Mouse (Mus musculus) embryo, embryonic 11.5 days (tissue): ENCODE results near the gene Moxd1.
"Not testable (repeated sequence)": the region's sequence is repeated elsewhere in the genome, so short reads cannot be mapped to it uniquely, and the experiment has no call there.

Experiments
- DNase-seq: peaks from one replicate; pipeline ENCODE4 v3.0.0-alpha.2; 2012; ENCODE audit warnings: low read depth, low spot score

Moxd1 gene

DNA sequence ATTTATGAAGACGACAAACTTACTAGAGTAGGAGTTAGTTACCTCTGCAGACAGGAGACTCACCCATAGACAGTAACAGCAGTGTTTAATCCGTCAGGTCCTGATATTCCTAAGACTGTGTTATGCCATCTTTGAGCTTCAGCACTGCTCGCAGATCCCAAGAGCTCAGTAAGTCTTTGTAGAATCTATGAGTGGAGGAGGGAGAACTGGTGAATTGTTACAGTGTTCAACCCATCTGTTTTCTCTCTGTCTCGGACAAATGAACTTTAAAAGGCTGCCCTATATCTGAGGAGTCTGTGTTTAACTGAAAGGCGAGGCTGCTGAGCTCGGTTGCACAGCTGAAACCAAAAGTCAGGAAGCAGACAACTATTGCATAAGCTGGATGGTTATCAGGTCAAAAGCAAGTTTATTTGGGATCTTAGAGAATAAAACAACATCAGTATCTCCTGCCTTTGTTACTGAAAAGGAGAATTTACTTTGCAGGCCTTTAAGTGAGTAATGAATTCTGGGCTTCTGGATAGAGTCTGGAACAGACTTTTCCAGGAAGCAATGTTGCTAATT, 47.8 kb downstream of the Moxd1 start:
- DNase-seq = no peak

DNA sequence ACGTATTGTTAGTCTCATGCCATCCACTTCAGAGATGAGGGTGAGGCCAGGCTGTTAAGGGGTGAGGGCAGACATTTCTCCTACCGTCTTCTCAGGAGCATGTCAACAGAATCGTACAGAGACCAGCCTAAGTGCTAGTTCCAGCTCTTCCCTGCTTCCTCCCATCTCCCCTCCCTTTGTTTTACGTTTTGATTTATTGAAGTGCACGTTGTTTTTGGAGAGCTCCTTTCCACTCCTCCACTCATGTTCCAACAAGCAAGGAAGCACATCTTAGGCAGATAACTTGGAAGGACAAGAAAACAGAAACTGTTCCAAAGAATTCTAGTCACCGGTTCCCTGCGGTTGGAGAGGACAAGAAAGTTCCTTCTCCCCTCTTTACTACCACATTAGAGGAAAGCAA, 52.9 kb downstream of the Moxd1 start:
- no peak for DNase-seq

DNA sequence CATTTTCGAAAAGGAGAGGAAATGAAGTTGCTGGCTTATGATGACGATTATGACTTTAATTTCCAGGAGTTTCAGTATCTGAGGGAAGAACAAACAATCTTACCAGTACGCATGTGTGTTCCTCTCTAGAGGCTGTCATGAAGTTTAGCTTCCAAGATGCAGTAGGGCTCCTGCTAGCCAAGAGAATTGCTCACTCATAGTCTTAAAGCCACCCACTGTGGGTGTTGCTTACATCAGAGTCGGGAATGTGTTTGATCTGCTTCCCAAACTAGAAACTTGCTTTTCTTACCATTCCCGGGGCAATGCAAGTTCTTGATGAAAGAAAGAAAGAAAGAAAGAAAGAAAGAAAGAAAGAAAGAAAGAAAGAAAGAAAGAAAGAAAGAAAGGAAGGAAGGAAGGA, 59.3 kb downstream of the Moxd1 start:
- no peak for DNase-seq

DNA sequence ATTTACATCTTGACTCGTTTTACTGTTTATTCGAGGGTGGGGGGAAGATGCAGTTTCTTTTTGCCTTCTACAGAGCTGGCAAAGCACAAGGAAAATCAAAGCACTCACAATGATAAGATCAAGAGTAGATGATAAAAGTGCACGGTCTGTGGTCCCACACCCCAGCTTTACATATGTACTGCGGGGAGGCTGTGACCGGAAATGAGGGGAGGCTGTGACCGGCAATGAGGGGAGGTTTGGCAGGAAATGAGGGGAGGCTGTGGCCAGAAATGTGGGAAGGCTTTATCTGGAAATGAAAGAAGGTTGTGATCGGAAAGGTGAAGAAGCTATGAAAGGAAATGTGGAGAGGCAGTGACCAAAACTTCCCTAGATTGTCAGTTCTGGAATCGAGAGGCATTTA, 68.3 kb downstream of the Moxd1 start:
- DNase-seq = no peak

DNA sequence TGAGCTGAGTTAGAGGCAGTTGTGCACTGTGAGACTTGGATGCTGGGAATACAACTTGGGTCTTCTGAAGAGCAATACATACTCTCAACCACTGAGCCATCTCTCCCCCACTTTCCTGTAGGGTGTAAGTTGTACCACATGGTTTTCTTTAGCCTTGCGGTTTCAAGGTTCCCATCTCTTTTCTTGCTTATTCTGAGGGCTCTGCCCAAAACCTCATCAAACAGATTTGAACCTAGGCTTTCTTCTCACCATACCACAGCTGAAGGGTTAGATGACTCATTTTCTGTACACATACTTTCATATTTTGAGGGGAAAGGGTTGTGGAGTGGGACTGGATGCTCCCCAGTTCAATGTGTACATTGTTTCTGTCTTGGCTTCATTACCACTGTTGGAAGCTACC, 69.4 kb downstream of the Moxd1 start:
- DNase-seq = no peak

DNA sequence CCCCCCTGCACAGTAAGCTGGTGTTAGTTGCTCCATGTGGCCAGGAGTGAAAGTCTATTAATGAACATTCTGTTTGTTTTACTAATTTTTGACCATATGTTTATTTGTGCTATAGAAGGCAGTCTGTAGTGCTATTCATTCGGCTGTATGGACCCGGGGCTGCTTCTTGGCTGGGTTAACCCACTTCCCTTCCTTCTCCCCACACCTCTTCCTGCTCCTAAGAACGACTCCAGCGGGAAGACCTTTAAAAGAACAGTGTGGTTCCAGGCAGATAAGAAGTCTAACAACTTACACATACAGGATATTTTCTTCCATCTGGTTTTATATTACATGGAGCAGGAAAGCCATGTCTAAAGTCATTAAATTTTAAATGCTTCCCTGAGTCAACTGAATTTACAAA, 73.3 kb downstream of the Moxd1 start:
- DNase-seq = no peak

DNA sequence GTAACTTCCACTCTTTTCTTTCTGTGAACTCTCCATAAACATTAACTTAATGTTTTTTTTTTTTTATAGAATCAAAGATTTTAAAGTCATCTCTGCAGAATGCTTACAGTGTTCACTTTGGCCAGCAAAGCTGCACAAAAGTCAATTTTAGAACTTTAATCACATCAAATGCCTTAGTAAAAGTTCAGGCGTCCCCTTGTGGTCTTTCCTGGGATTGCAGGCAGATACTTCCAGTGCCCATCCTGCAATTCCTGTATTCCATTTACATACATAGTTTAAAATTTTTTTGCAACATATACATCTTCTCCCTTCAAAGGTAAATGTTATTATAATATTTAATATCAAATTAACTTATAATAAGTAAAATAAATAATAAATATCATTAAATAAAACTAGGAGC, 74.5 kb downstream of the Moxd1 start:
- peak; percentile 42 for DNase-seq

DNA sequence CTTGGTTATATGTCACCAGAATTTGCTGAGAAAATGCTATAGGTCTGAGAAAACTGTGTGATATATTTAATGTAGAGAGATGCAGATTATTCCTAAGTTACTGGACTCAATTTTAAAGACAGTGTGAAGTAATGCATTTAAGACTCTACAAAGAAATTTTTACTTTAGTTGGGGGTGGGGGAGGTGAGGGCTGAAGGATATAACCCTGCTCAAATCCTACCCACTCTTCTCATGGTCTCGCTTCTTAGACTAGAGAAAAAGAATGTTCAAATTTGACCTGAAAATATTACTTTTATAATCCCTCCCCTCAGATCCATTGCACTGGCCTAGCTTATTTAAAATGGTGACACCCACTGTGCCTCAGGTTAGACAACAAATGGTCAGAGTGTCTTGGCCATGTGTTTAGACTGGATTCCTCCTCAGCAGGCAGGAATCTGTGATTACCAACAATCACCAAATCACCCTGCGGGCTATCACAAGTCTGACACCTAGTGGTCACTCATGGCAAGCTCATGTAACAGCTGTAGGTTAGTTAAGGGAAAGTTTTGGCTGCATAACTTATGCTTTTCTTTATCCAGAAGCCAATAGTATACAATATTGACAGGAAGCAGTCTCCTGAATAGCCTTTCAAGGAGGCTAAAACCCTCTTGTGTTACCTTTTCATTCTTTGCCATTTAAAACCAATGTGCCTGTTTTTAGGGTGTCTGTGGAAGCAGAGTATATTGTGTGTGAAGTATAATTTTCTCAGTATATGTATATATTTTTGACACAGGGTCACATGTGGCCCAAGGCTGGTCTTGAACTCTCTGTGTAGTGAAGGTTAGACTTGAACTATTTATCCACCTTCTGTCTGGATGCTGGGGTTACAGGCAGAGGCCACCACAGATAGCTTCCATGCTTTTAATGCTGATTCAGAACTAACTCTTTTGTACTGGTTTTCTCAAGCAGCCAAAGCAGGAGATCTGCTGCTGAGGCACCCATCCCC, 75.2 kb downstream of the Moxd1 start:
- DNase-seq = peak; percentile 49

DNA sequence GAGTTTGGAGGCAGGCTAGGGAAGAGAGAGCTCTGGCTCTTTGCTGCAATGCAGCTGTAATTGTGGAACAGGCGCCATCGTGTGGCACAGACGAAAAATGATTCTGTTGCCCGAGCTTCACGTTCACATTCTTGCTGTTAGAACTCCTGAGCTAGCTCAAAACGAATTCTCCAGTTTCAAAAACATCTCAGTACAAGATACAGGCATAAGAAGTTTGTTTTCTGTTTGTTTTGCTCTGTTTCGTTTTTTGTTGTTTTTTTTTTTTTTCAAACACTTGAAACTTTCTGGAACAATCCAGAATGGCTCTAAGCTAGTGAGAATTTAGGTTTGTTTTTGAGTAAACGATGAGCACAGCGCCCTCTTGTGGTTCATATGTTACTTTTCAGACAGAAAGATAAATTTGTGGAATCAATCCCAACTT, 88.9 kb downstream of the Moxd1 start:
- DNase-seq = peak; percentile 75

DNA sequence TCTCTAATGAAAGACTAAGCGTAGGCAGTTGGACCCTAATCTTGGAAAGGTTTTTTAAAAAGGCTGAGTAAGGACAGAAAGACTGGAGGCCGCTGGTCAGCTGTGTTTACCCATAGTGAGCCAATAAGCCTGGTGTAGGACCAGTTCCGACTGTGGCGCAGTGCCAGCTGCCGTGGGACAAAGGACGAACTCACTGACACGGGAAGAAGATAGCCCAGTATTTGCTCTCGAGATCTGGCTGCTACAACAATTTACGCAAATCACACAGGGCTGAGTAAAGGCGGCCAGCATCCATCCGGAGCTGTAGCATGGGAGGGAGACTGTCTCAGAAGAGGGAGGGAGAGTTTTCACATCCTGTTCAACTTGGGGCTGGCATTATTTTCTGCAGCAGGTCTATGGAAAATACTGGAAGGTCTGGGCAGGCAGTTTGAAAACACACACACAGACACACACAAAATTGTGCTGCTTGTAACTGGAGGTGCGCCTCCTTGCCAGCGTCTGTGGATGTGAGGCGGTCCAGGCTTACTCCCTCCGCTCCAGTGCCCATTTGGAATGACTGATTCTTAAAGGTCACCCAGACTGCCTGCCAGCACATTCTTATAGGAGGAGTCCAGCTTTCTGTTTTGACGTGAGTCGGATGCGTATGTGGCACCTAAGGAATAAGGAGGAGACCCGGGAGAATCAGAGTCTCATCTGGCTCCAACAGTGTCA, 94.0 kb downstream of the Moxd1 start:
- DNase-seq = no peak

DNA sequence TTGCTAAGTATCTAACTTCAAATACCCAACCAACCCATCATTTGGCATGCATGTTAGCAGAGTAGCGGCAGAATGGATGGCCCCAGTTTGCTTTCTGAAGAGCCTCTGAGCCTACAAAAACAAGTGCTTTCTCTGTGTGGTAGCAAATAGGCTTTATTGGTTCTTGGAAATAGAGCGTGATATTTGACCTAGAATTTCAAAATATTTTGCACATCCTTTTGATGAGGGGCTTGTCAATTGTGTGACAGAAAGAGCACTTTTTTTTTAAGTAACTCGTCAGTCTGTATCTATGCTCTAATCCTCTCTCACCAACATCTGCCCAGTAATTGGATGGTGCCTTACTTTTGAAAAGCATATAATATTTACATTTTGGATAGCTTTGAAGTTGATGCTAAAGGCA, 97.0 kb downstream of the Moxd1 start:
- DNase-seq = no peak

DNA sequence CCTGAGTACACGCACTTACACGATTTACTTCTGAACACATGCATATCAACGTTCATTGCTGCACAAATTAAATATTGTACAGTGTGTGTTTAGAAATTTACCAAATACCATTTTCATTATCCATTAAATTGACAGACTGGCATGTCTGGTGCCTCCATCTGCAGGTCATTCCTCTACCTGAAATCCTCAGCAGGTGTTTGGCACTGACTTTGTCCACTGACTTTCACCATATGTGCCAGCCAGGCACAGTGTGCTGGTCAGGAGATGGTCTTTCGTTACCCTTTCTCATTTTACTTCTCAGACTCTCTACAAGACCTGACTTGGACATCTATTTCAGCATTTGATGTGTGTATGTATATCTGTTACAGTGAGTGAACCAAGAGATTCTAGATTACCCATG, 99.7 kb downstream of the Moxd1 start:
- DNase-seq = no peak

DNA sequence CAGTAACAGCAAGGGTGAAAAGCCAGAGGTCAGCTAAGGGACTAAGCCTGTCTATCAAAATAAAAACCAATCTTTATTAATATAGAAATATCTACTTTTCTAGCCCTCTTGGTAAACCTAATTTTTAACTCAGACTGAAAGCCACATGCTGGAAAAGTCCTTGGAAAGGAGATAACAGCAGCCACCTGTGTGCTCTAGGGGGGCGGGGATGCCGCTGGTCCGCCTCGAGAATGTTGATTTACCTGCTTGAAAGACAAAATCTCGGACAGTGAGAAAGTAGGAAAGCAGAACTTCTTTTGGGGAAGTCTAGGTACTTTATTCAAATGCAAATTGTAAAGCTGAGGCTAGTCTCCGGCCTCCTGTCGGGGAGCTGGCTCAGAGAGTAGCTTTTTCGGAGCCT, 103.9 kb downstream of the Moxd1 start:
- DNase-seq = not testable (repeated sequence)

DNA sequence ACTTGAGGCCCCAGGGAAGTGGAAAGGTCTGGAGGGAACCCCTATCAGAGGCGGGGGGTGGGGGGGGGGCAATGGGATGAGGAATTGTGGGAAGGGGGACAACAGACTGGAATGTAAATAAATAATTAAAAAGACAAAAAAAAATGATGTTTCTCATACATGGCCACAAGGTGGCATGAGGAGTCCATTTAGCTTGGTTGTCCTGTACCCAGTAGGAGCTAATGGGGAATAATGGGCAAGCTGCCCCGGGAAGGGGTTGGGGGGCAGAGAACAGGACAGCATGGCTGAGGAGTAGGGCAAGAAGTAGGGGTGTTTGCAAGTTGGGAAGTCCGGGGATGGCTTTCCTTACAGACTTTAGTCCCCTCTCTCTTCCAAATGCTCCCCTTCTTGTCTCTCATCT, 109.5 kb downstream of the Moxd1 start:
- DNase-seq = no peak

DNA sequence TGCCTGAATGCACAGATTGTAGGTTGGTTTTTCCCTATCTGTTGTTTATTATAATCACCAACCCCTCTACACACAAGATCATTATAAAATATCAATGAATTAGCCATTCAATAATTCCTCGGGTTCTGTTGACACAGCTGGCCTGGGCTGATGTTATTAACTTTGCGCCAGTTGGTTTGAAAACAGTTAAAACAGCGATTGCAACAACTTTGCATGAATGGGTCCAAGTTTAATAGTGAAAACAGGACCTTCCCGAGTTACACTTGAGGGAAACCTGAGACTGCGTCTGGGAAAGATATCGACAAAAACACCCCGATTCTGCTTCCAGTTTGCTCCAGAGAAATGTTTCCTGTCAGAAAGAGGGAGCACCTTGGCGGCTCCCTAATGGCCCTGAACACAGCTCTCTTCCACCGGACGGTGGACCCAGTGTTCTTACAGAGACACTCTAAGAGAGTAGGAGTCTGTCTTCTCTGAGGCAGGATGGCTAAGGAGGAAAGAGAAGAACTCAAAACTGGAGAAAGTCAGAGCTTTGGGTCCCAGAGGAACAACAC, 116.4 kb downstream of the Moxd1 start:
- no peak for DNase-seq

DNA sequence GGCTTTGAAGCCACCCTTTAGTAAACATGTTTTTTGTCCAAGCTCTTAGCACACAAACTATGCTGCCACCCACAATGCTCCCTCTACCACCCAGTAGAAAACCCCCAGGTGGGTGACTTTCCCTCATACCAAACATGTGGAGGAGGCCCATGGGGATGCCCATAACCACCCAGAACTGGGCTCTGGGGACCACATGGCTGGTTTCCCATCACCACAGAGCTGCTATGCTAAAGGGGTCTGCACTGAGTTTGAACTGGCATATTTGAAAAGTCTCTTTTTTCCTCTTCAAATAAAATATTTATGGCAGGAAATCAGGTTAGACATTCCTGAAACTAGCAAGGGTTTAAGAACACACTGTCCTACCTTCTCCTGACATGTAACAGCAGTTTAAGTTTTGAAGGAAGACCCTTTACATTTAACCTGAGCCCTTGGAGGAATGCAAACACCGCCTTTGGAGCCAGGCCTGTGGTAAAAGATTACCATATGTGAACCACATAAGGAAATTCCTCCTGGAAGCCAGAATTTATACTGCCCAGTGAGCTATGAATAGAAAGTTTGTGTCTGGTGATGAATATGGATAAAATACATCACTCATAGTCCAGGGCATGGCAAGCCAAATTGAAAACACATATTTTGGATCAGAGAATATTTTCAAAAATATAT, 117.4 kb downstream of the Moxd1 start:
- DNase-seq = no peak

DNA sequence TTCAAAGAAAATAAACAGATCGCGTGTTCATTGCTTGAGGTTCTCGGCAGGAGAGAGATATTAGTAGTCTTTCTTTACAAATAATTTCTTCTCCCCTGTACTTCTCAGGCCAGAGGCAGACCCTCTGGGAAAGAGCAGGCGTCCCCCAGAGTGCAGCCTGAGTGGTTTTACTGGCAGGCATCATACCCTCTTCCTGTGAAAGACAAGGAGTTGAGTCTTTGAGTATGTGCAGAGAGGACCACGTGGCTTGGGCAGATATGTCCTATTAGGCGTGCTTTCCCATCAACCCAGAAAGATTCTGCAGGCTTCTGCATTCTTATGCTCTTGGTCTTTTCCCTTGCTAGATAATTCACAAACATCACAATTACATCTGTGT, 117.9 kb downstream of the Moxd1 start:
- DNase-seq = no peak

DNA sequence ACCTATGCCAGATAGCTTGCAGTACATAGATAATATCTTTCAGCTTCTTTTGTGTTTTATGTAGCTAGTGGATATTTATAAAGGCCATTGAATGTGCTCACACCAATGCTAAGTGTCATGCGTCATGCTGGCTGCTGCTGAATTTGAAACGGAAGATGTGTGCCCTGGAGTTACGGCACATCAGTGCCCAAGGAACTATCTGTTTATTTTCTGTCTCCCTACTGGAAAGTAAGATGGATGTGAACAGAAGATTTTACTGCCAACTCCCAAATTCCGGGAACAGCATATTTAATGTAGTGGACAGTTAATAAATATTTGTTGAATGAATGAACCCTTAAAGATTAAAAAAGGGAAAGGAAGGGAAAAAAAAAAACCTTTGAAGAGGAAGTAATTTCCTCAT, 119.8 kb downstream of the Moxd1 start:
- DNase-seq = no peak
